In the genomic region with DNA sequence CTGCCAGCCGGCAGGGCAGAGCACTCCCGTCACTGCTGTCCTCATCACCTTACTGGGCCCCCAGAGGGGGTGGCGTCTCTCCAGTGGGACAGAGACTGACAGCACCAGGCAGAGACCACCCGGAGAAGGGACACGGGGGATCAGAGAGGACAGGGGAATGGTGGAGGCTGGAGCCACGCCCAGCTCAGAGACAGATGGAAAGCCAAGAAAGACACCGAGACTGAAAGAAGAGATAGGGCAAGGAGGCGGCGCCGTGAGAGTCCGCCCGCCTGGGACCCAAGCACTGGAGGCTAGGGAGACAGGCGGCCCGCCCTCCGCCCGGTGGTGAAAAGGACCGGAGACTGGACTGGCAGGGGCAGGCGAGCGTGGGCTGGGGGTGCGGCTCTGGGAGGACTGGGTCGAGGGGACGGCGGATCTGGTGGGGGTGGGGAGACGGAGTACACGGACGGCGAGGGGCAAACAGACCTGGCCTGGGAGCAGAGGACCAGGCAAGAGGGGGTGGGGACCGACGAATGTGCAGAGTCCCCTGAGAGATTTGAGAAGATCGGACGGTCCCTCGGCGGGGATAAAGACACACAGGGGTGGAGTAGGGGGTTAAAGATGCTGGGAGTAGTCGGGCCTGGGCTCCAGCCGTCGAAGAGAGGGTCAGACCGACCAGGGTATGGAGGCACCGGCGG, we compare ENCODE assay signal across 8 mouse cellular contexts. TPM values are rescaled to one million over a fixed set of nuclear protein-coding genes. Genes with fewer than 3 reads are reported as not detected.
DNase-seq lines count a peak whose midpoint lies in the region; ATAC-seq lines count a peak whose summit lies in the region.

No protein-coding gene starts in this region.

- H3K4me3 ChIP-seq in embryonic facial prominence, embryonic 11.5 days (ENCODE audit: low read depth, low read length) = peak overlapping the region; percentile 73
- H3K4me3 ChIP-seq in heart, embryonic 10.5 days = peak overlapping the region; percentile 90
- H3K4me3 ChIP-seq in kidney, embryonic 15.5 days (replicated peaks) = peak overlapping the region; percentile 85
- peak overlapping the region; percentile 99 for H3K4me3 ChIP-seq in macrophage (ENCODE audit: inconsistent target)

- WGBS in embryonic facial prominence, embryonic 11.5 days = 1% methylated on average over 38 of the region's 39 CpGs
- under 1% methylated on average over 39 of the region's 39 CpGs for WGBS in heart, embryonic 10.5 days
- WGBS in kidney, embryonic 15.5 days = under 1% methylated on average over 39 of the region's 39 CpGs
- 0% methylated on average over 39 of the region's 39 CpGs for WGBS in macrophage (ENCODE audit: missing documents)

- peaks cover 52% of the 10 kb centered on the region for H3K79me2 ChIP-seq in macrophage (ENCODE audit: inconsistent target)

- ATAC-seq in embryonic facial prominence, embryonic 11.5 days (replicated peaks; ENCODE audit: insufficient number of reproducible peaks, low FRiP score, low TSS enrichment, low read depth) = peak; percentile 36
- ATAC-seq in kidney, embryonic 15.5 days (replicated peaks; ENCODE audit: low FRiP score) = peak; percentile 41

- H3K27me3 ChIP-seq in embryonic facial prominence, embryonic 11.5 days (ENCODE audit: control insufficient read depth, insufficient read depth, low read length) = no peaks in the 10 kb centered on the region
- H3K27me3 ChIP-seq in heart, embryonic 10.5 days (ENCODE audit: insufficient read depth, poor library complexity, severe bottlenecking) = 0 out of 2 replicates have a peak, but pooled peaks cover 4% of the 10 kb centered on the region
- H3K27me3 ChIP-seq in kidney, embryonic 15.5 days = no peaks in the 10 kb centered on the region

- no peak overlapping the region for H3K27ac ChIP-seq in embryonic facial prominence, embryonic 11.5 days (replicated peaks; ENCODE audit: low read depth, low read length)
- peak overlapping the region; percentile 87 for H3K27ac ChIP-seq in heart, embryonic 10.5 days
- H3K27ac ChIP-seq in kidney, embryonic 15.5 days = peak overlapping the region; percentile 86
- H3K27ac ChIP-seq in macrophage = peak overlapping the region; percentile 91

- peak; percentile 48 for DNase-seq in urinary bladder, adult 2 months (ENCODE audit: low spot score)
- no peak for DNase-seq in urinary bladder, postnatal 25 days (ENCODE audit: low spot score)
- DNase-seq in embryonic facial prominence, embryonic 11.5 days (ENCODE audit: low spot score) = peak; percentile 57
- DNase-seq in heart, embryonic 10.5 days (ENCODE audit: low spot score) = peak; percentile 89
- DNase-seq in spleen, postnatal 10 days (ENCODE audit: low spot score in 2 of 2) = peak; percentile 57 to 71
- no peak for DNase-seq in cerebellum, adult 9-11 months

- H3K4me2 ChIP-seq in embryonic facial prominence, embryonic 11.5 days (ENCODE audit: low read depth, low read length) = peak overlapping the region; percentile 80
- peak overlapping the region; percentile 90 for H3K4me2 ChIP-seq in kidney, embryonic 15.5 days

- no peaks in the 10 kb centered on the region for H3K36me3 ChIP-seq in embryonic facial prominence, embryonic 11.5 days (replicated peaks; ENCODE audit: control insufficient read depth, insufficient read depth, low read depth, low read length)
- 0 out of 2 replicates have a peak, but pooled peaks cover 4% of the 10 kb centered on the region for H3K36me3 ChIP-seq in heart, embryonic 10.5 days
- no peaks in the 10 kb centered on the region for H3K36me3 ChIP-seq in kidney, embryonic 15.5 days
- H3K36me3 ChIP-seq in macrophage (ENCODE audit: inconsistent target) = peaks cover 10% of the 10 kb centered on the region; the same call in 1 of the 2 replicates

- no peaks in the 10 kb centered on the region for H3K9me3 ChIP-seq in embryonic facial prominence, embryonic 11.5 days (replicated peaks; ENCODE audit: control insufficient read depth, low read length)
- no peaks in the 10 kb centered on the region for H3K9me3 ChIP-seq in heart, embryonic 10.5 days
- no peaks in the 10 kb centered on the region for H3K9me3 ChIP-seq in kidney, embryonic 15.5 days (replicated peaks)

- peak overlapping the region; percentile 79 for H3K9ac ChIP-seq in embryonic facial prominence, embryonic 11.5 days (replicated peaks; ENCODE audit: low read length)
- H3K9ac ChIP-seq in kidney, embryonic 15.5 days = peak overlapping the region; percentile 73

- peaks cover 7% of the 10 kb centered on the region; the same call in 1 of the 2 replicates for H3K4me1 ChIP-seq in embryonic facial prominence, embryonic 11.5 days (ENCODE audit: control insufficient read depth, insufficient read depth, low read length)
- peaks cover 52% of the 10 kb centered on the region for H3K4me1 ChIP-seq in heart, embryonic 10.5 days
- H3K4me1 ChIP-seq in kidney, embryonic 15.5 days = peaks cover 40% of the 10 kb centered on the region

RNA-seq across cellular contexts. Expression of gene Prkcd, which starts 0.7 kb away (rescaled TPM):
- 85.8 and 105 TPM in 2 replicates for polyA plus RNA-seq in urinary bladder, adult 2 months (2012; rRNA removed)
- 30.0 and 31.7 TPM in 2 replicates for polyA plus RNA-seq in embryonic facial prominence, embryonic 11.5 days (2014; fragmentation: Nextera tagmentation; extraction: Ambion mirVana)
- polyA plus RNA-seq in heart, embryonic 10.5 days (2016; fragmentation: Nextera tagmentation; extraction: Ambion mirVana) = 32.4 and 37.3 TPM in 2 replicates
- polyA plus RNA-seq in kidney, embryonic 15.5 days (2015; fragmentation: Nextera tagmentation; extraction: Ambion mirVana) = 47.5 and 50.6 TPM in 2 replicates
- 1,000 to 10,000 TPM in 23 of 26 experiments, 100 to 1,000 TPM in 3; 920 to 2,399 (median 1,316) TPM for total RNA-seq in macrophage (2018; cell fraction: chromatin; rRNA removed)
- total RNA-seq in macrophage (2018; cell fraction: cytosol; rRNA removed) = 100 to 1,000 TPM; 168 to 279 (median 213) TPM
- total RNA-seq in macrophage (2018; cell fraction: nucleus; rRNA removed) = 1,000 to 10,000 TPM in 7 of 26 experiments, 100 to 1,000 TPM in 19; 420 to 1,209 (median 753) TPM
- polyA plus RNA-seq in macrophage (2018) = 108 to 303 TPM (median 176 TPM) in 3 replicates

RNA-seq across cellular contexts. Expression of gene Rft1, which starts 28.9 kb away (rescaled TPM):
- 17.2 and 17.6 TPM in 2 replicates for polyA plus RNA-seq in urinary bladder, adult 2 months (2012; rRNA removed)
- 12.9 and 17.6 TPM in 2 replicates for polyA plus RNA-seq in embryonic facial prominence, embryonic 11.5 days (2014; fragmentation: Nextera tagmentation; extraction: Ambion mirVana)
- polyA plus RNA-seq in heart, embryonic 10.5 days (2016; fragmentation: Nextera tagmentation; extraction: Ambion mirVana) = 11.6 and 11.8 TPM in 2 replicates
- polyA plus RNA-seq in kidney, embryonic 15.5 days (2015; fragmentation: Nextera tagmentation; extraction: Ambion mirVana) = 18.8 and 20.2 TPM in 2 replicates
- 10 to 100 TPM; 15.0 to 88.5 (median 53.0) TPM for total RNA-seq in macrophage (2018; cell fraction: chromatin; rRNA removed)
- 10 to 100 TPM; 10.8 to 21.9 (median 16.2) TPM for total RNA-seq in macrophage (2018; cell fraction: cytosol; rRNA removed)
- total RNA-seq in macrophage (2018; cell fraction: nucleus; rRNA removed) = 10 to 100 TPM; 13.2 to 52.7 (median 28.8) TPM
- polyA plus RNA-seq in macrophage (2018) = 11.3 to 19.5 TPM (median 16.6 TPM) in 3 replicates

Comparison
In these comparisons a context has a peak if more than half of its experiments do, and no peak if none do; other contexts are left out.
1. DNase-seq: peak in urinary bladder, adult 2 months (single experiment), embryonic facial prominence, embryonic 11.5 days (single experiment), heart, embryonic 10.5 days (single experiment) and spleen, postnatal 10 days (2 of 2); none in urinary bladder, postnatal 25 days (single experiment) and cerebellum, adult 9-11 months (single experiment).
2. Peak in every context shown above with its lines, with median percentiles within 50 percentile points of each other: H3K4me3 ChIP-seq.